Mouse (Mus musculus) gastrocnemius, postnatal 36 days (tissue): ENCODE results near the gene Olfr992. TPM values are rescaled to one million over a fixed set of nuclear protein-coding genes. Genes with fewer than 3 reads are reported as not detected.
"Not testable (repeated sequence)": the region's sequence is repeated elsewhere in the genome, so short reads cannot be mapped to it uniquely, and the experiment has no call there.

Experiments
- DNase-seq, 2 experiments: peaks; one replicate each; pipeline ENCODE4 v3.0.0; 2022
- intact Hi-C: fragments of 180-260 bp; cut with DNase I; formaldehyde crosslinking; loops from one replicate; pipeline ENCODE4 v1.15.1; 2025
- long read RNA-seq, 2 experiments: library from polyadenylated mRNA; stranded (forward); transcript quantifications; one replicate each; pipeline ENCODE4 v2.0.0; 2021
- total RNA-seq, 2 experiments: library from RNA; stranded (reverse); gene quantifications; 2 replicates each; pipeline ENCODE4 v1.2.3; 2021

Olfr992 gene
- total RNA-seq: not detected
- long read RNA-seq, experiment 1: 0 reads
- long read RNA-seq, experiment 2: 0 reads

DNA sequence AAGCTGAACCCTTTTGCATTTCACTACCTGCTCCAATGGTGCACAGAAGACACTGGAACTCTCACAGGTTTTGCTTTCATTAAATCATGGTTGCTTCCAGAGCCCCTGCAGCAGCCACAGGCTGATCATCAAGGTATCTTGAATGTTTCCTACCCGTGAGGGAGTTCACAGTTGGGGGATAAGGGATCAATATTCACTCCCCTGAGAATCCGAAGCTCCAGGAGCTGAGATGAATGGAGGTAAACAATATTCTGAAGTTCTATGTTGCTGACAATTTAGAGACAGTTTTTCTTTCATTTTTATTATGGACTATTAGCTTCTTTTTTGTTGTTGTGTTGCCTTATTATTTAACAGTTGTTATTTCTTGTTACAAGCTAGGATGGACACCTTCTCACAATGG, at the start of gene Olfr992:
Gene Olfr992 (minus strand): TSS at position 101 of the 400 bp plus-strand sequence.
- no peak for DNase-seq
- intact Hi-C loops: no loop called here

DNA sequence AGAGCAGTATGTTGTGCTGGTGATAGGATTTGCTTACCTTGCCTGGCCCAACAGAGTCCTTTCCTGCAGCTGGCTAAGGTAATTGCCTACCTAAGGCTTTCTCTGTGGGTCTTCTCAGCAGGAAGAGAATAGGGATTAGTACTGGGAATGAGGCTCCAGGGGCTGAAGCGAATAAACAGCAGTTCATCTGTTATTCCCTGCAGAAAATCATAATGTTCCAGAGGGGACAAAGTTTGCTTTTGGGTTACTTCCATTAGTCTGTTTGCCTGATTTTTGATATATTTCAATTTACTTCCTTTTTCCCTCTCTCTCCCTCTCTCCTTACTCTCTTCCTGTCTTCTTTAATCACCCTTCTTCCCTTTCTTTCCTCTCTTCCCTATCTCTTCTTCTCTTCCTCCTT, 34.3 kb upstream of the Olfr992 start, which contains the start of gene Olfr995:
Gene Olfr995 (minus strand): TSS at position 101 of the 400 bp plus-strand sequence.
- DNase-seq: no peak
- intact Hi-C loops: no loop called here

GRCm38 (mm10) chr2:85442546-85442945, 33.3 kb upstream of the Olfr992 start:
- no peak for DNase-seq
- intact Hi-C loops: no loop called here

- intact Hi-C loops: no loop called here
- DNase-seq: no peak
Observed at GRCm38 (mm10) chr2:85436351-85436750, 27.1 kb upstream of the Olfr992 start, which contains the start of gene Olfr994. Gene Olfr994 (minus strand): TSS chr2:85436451.

DNA sequence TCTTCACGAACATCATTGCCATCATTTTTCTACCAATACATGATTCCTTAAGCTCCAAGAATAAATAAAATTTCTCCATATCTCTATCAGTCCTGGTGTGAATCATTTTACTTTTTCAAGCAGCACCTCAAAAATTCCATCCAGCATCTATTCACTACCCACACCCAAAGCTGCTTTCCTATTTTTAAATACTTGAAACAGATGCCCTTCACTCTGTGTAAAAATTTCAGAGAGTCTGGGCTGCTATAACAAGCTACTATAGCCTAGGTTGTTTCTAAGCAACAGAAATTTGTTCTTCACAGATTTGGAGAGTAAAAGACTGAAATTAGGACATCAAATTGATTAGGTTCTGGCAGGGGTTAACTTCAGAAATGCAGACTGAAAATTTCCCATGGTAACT, 16.6 kb upstream of the Olfr992 start:
- intact Hi-C loops: no loop called here
- DNase-seq: no peak

GRCm38 (mm10) chr2:85414777-85415176, 5.5 kb upstream of the Olfr992 start, which contains the start of gene Olfr993:
Gene Olfr993 (minus strand): TSS chr2:85414877.
- intact Hi-C loops: no loop called here
- DNase-seq: no peak

GRCm38 (mm10) chr2:85363127-85363526, 46.1 kb downstream of the Olfr992 start, which contains the start of gene Olfr988:
Gene Olfr988 (minus strand): TSS chr2:85363227.
- DNase-seq, intact Hi-C loops: not testable (repeated sequence)

Other genes with a start within 250 kb of the Olfr992 start
- gene Lrrc55, start 212.3 kb downstream of the Olfr992 start, total RNA-seq: 1 to 10 TPM in 1 of 2 experiments, under 1 TPM in 1; 0.76 to 1.5 TPM
- gene Olfr987, start 70.2 kb downstream of the Olfr992 start, total RNA-seq: not detected
- not detected for gene Olfr988, start 46.2 kb downstream of the Olfr992 start, total RNA-seq
- gene Olfr993, start 5.4 kb upstream of the Olfr992 start, total RNA-seq: not detected
- gene Olfr994, start 27.0 kb upstream of the Olfr992 start, total RNA-seq: not detected
- not detected for gene Olfr995, start 34.2 kb upstream of the Olfr992 start, total RNA-seq
- not detected for gene 4833423E24Rik, start 109.6 kb upstream of the Olfr992 start, total RNA-seq
- not detected for gene Olfr996, start 169.7 kb upstream of the Olfr992 start, total RNA-seq
- gene Olfr998, start 179.5 kb upstream of the Olfr992 start, total RNA-seq: not detected
- gene Olfr1000, start 202.4 kb upstream of the Olfr992 start, total RNA-seq: not detected
- not detected for gene Olfr1002, start 241.2 kb upstream of the Olfr992 start, total RNA-seq